Mouse (Mus musculus): Measurements from ENCODE around the gene Vps52.

DNA sequence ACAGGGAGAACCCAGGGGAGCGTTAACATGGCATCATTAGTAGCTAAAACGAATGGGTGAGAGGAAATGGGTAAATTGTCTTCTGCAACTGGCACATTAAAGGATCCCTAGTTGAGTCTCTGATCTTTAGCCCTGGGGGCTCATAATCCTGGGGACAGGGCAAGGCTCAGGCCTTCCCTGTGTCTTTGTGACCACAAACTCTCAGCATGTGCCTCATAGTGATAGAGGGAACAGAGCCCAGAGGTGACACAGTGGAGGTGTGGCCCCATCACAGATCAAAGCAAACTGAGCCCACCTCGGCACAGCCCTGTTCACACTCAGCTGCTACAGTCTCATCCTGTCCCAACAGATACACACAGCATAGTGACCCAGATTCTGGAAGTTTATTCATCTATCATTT lies 40.0 kb downstream of the Vps52 start:
- TF ChIP-seq MAX (IDR thresholded peaks at IDR 0.05) (no peak), USF1 (IDR thresholded peaks at IDR 0.05; ENCODE audit: low read depth) (no peak), CTCF (IDR thresholded peaks at IDR 0.05; ENCODE audit: control insufficient read depth, insufficient read depth, insufficient read length) (no peak), MYOD1 (IDR thresholded peaks at IDR 0.05; ENCODE audit: control insufficient read depth, insufficient read length, low read depth) (no peak), CEBPB (IDR thresholded peaks at IDR 0.05; ENCODE audit: low read depth) (no peak)
